Mouse (Mus musculus): ENCODE measurements around the gene Dpp6. TPM values are rescaled to one million over a fixed set of nuclear protein-coding genes. Genes with fewer than 3 reads are reported as not detected.

Dpp6 gene
- total RNA-seq, 2 experiments from 2014 or later, result not detected

DNA sequence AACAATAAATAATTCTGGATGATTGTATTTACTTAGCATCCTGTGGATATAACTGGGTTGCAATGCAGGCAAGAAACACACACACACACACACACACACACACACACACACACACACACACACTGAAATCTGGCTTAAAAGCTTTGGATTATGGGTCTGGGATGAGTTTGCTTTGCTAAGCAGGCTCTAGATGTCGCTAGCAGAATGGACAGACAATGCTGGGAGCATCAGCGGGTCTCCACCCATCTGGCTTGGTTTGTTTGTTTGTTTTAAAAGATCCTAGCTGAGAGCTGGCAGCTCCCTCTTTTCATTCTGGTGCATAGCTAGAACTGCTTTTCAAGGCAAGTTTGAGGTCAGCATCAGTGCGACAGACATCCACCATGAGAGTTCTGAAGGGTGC lies 234.2 kb downstream of the Dpp6 start:
- ATAC-seq (replicated peaks; ENCODE audit: low FRiP score, poor library complexity, severe bottlenecking), result no peak

DNA sequence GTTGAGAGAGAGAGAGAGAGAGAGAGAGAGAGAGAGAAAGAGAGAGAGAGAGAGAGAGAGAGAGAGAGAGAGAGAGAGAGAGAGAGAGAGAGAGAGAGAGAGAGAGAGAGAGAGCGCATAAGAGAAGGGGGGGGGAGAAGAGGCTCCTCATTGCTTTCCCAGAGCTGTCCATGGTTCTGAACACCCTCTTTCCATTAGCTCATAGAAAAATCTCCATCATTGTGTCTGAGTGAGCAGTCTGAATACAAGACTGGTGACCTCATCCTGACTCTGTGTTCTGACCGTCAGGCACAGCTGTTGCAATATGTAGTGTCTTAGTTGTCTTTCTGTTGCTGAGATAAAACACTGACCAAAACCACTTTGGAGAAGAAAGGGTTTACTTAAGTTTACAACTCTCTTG lies 235.4 kb downstream of the Dpp6 start:
- ATAC-seq (replicated peaks; ENCODE audit: low FRiP score, poor library complexity, severe bottlenecking), result no peak

DNA sequence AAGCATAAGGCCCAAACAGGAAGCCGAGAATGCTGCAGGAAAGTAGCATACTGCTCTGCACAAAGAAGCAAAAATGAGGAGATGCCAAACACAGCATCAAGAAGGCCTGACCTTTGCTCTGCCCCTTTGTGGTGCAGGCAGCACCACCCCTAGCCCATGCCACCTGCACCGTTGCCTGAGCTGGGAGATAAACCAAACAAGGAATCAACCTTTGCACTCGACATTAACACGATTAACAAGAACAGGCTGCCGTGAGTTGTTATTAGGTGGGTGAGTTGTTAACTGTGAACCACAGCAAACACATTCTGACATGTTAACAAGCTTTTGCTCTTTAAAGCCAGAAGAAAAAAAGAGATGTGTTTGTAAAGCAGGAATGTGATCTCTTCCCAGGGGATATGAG lies 239.4 kb downstream of the Dpp6 start:
- no peak for ATAC-seq (replicated peaks; ENCODE audit: low FRiP score, poor library complexity, severe bottlenecking)

DNA sequence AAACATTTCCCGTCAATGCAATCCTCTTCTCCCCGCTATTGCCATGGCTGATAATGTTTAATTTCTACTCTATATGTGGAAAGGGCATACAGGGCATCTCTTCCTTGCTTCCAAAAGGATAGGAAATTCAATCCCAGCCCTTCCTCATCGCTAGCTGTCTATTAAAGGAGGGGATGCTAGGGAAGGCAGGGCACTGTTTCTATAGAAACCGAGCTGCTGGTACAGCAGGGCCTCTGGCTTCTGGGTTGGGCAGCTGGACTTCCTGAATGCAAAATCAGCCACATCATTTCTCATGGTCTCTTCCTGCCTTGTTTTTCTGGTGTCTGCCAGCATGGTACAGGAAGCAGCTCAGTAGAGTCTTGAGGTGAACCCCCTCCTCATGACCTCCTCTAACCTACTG lies 243.1 kb downstream of the Dpp6 start:
- no peak for ATAC-seq (replicated peaks; ENCODE audit: low FRiP score, poor library complexity, severe bottlenecking)

DNA sequence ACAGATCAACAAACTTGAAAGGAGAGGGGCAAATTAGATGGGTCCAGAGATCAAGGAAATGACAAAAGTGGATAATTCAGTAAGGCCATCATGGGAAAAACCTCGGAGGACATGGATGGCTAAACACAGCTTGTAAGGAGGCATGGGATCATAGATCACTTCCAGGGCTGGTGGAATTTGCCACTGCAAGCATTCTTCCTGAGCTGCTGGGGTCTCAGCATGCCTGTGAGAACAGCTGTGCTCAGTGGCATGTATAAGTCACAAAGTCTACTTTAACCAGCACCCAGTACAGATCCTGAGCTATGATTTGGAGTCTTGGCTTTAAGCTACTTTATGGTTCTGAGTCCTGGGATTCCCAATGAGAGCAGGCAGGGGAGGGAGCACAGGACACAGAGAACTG lies 246.9 kb downstream of the Dpp6 start:
- ATAC-seq (replicated peaks; ENCODE audit: low FRiP score, poor library complexity, severe bottlenecking), result no peak

DNA sequence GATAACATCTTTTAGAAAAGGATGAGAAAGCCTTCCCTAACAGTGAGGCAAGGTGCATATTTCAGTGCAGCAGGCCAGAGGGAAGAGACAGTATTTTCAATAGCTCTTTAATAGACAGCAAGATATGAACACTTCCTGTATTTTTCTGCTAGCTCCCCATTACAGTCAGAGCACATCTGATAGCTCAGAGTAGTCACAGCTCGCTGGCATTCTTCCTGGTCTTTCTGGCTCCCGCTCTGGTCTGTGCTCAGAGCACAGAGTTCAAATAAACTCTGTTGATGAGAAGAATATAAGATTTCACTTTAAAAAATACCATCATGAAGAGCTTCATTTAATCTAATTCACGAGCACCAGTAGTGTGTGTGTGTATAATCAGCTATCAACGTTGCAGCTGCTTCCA lies 249.8 kb downstream of the Dpp6 start:
- no peak for ATAC-seq (replicated peaks; ENCODE audit: low FRiP score, poor library complexity, severe bottlenecking)

DNA sequence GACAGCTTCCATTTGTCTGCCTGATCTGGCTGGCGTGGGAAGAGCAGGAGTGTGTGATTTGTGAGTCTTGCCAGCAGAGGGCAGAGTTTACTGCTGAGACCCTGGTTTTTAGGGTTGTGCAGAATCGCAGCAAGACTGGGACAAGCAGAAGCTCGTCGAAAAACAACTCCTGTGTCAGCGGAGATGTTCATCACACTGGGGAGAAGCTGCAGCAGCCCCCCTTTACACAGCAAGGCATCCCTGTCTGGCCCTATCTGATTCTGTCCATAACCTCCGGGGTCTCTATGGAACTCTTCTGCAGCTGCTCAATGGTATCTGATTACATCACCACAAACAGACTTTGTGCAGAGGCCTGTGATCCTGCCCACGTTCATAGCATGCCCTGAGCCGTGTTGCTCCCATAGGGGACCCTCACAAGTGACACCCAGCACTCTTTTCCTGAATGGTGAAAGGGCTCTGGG lies 258.2 kb downstream of the Dpp6 start:
- ATAC-seq (replicated peaks; ENCODE audit: low FRiP score, poor library complexity, severe bottlenecking), result no peak

DNA sequence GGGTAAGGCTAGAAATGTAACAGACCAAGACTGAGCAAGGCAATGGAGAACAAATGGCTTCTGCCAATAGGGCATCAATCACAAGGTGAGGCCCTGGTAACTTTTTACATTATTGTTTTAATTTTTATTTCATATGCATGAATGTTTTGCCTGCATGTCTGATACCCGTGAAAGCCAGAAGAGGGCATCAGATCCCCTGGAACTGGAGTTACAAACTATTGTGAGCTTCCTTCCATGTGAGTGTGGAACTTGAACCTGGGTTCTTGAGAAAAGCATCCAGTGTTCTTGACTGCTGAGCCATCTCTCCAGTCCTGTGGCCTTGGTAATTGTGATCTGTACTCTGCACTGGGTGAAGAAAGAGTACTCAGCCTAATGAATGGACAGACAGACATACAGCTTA lies 259.0 kb downstream of the Dpp6 start:
- ATAC-seq (replicated peaks; ENCODE audit: low FRiP score, poor library complexity, severe bottlenecking), result no peak

DNA sequence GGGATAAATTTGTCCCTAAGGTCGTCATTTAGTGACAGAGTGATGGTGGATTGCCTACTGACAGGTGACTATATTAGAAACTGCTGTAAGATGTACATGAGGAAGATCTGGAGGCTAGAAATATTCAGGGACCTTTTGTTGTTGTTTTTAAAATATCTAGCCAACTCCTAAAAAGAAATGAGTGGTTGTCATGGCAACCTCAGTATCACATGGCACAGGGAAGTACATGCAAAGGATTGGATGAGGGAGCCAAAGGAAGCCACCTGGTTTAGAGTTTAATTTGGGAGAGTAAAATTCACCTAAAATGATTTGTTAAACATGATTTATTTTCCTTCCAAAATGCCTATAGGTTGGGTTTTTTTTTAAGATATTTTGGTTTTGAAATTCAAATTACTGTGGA lies 260.8 kb downstream of the Dpp6 start:
- ATAC-seq (replicated peaks; ENCODE audit: low FRiP score, poor library complexity, severe bottlenecking), result no peak

DNA sequence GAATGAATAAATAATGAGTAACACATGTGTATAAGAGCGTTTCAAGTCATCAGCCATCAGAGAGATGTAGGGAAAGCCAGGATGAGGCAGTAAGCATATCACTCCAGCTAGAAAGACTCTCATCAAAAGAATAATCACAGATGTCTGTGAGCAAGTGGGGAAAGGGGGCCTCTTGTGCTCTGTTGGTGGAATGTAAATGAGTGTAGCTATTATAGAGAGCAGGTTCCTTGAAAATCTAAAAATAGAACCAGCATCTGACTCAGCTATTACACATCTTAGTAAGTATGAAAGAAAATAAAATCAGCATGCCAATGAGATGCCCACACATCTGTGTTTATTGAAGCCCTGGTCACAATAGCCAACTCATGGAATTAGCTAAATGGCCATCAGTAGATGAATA lies 264.3 kb downstream of the Dpp6 start:
- no peak for ATAC-seq (replicated peaks; ENCODE audit: low FRiP score, poor library complexity, severe bottlenecking)

DNA sequence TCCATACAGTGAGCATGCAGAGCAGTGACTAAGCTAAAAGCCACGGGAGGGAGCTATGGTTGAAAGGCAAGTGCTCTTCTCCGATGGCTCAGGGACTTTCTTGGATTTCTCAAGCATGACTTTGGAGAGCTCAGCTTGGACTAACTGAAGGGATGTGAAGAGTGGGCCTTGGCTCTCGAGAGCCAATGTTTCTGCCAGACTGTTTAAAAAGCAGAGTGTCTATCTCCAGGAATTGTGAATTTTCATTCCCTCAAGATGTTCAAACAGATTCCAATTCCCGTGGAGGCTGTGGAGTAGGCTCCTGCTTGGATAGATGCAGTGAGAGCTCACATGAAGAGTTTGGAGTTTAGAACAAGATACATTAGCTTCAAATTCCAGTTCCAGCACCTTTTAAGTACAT lies 266.8 kb downstream of the Dpp6 start:
- no peak for ATAC-seq (replicated peaks; ENCODE audit: low FRiP score, poor library complexity, severe bottlenecking)

DNA sequence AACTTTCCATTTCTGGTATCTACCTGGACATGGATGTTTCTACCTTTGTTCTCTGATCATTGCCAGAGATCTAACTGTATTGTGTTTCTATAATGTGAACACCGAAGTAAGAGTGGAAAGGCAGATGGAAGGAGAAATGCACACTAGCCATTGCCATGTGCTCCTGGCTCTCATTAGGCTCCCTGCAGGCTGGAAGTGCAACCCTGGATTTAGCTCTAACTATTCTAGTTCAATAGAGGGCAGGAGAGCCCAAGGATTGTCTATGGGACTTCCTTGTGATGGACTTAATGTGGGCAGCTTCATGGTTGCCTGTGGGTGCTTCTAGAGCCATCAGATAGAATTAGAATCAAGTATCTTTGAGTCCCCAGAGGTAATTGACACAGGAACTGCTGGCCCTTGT lies 291.2 kb downstream of the Dpp6 start:
- no peak for ATAC-seq (replicated peaks; ENCODE audit: low FRiP score, poor library complexity, severe bottlenecking)

DNA sequence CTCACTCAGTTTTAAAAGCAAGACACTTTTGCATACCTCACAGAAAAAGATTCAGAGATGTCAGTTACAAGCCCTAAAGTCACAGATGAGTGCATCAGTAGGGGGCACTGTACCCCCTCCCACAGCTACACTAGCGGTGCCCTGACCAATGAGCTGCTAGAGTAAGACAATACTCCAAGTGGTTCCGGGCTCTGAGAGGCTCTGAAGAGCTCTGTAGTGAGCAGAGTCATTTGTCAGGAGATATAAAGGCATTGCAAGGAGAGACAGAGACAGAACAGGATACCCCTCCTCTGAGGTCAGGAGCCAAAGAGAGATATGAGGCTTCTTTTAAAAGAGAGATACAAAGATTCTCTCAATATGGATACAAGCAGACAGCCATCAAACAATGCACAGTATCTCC lies 305.5 kb downstream of the Dpp6 start:
- ATAC-seq (replicated peaks; ENCODE audit: low FRiP score, poor library complexity, severe bottlenecking), result no peak

DNA sequence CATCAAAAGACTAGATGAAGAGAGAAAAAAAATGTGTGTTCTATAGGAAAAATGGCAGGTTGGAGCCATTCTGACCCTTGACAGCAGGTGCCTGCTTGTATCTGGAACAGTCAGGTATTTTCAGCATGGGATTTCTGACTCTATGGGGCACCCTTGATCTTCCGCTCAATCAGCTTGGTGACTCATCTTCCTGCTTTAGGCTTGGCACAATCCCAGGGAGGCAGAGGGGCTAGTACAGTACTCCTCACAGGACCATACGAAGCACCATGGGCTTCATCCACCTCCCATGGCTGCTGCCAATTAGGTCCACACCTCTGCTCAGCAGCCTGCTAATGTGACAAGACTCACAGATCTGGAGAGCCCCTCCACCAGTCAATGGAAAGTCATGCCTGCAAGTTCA lies 305.9 kb downstream of the Dpp6 start:
- ATAC-seq (replicated peaks; ENCODE audit: low FRiP score, poor library complexity, severe bottlenecking), result no peak

DNA sequence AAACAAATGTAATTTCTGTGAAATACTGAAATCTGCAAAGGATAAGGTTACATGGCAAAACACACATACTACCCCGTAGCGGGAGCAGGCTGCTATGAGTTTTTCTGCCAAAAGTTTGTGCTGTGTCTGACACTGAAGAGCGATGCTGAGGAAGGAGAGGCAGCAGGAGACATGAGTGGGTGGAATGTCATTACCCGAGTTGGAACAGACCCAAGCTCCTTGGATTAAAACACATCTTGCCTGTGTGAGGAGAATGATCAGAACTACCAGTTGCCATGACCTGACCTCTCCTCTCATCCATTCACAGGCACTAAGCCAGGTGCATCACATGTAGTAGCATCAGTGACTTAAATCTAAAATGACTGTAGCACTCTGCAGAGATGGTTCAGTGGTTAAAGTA lies 309.0 kb downstream of the Dpp6 start:
- ATAC-seq (replicated peaks; ENCODE audit: low FRiP score, poor library complexity, severe bottlenecking), result no peak

DNA sequence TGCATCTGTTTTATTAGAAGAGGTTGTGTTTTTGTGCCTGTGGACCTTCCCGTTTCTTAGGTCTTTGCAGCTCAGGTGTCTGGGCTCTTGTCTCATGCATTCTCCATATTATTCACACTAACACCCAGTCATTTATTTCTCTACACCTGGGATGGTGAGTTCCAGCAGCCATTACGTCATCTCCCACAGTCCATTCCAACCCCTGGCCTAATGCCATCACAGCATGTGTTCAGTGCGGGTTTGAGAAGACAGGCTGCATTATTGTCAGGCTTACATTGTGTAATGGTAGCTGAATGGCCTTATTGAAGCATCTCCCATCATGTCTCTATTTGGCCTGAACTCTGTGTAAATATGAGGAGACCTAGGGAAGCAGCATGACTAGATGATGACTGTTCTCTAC lies 316.2 kb downstream of the Dpp6 start:
- ATAC-seq (replicated peaks; ENCODE audit: low FRiP score, poor library complexity, severe bottlenecking), result no peak

DNA sequence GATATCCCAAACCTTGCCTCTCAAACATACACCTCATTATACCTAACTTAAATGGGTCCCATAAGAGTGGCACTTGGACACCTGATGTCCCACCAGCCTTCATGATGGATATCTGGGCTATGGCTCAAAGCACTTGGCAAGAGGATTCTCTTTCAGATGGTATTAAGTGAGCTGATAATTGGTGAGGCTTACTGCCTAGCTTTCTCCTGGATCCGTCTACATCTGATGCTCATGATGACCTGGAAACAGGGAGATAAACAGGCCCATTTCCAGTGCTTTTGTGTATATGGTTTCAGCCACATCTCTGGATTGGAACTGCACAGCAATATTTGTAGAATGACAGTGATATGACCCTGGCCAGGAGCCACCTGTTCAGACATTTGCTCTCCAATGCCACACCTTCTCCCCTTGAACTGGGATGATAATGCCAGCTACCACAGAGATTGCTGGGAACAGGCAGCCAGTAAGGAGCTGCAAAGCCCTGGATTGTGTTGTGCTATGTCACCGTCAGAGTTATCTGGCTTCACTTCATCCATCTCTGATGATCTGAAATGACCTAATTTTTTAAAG lies 317.5 kb downstream of the Dpp6 start:
- ATAC-seq (replicated peaks; ENCODE audit: low FRiP score, poor library complexity, severe bottlenecking), result no peak

DNA sequence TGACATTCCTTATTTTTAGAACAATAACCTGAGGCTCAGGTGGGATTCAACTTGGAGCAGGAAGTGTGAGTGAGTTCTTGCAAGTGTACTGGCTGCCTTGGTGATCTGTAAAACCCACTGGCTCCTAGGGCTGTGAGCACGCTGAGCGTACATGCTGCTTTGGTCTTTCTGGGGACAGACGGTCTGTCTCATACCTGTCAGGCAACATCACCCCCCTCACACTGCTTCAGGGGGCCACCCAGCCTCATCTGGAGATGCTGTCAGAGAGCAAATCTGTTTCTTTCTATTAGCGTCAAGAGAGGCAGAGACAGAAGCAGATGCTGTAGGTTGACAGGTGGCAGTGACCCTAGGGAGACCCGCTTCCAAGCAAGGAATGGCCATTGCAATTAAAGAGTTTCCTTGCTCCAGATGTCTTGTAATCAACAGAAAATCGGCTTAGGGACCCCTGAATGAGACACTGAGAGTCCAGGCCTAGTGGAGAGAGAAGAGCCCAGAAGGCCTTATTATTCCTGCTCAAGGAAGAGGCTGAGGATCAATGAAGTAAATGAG lies 330.5 kb downstream of the Dpp6 start:
- no peak for ATAC-seq (replicated peaks; ENCODE audit: low FRiP score, poor library complexity, severe bottlenecking)

DNA sequence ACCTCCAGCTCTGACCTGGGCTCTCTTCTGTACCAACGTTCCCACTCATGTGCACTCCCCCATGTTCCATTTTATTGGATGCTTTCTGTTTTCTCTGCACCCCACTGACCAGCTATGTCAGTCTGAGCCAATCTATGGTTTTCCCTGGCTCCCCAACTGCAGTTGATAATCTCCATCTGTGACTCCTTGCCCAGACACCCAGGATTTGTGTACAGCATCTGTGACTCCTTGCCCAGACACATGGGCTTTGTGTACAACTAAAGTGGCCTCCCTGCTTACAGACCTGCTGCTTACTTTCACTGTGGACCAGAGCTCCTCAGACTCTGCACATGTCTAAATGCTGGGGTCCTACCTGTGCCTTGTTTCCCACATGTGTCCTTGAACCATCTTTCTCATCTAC lies 334.0 kb downstream of the Dpp6 start:
- no peak for ATAC-seq (replicated peaks; ENCODE audit: low FRiP score, poor library complexity, severe bottlenecking)

DNA sequence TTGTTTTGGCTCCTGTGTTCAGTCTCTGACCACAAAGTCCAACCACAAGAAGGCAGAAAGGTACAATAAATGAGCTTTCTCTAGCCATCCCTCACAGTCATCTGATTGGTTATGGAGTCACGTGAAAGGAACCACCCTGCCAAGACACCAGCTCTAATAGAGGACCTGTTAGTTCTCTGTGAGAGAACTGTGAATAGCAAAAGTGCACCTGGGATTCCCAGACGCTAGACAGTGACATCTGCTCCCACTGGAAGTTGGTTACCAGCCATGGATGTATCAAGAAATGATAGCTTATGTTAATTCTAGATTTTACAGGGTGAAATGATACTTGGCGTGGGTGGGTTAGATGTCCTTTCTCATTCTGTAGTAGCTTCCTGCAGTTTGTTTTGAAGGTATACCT lies 338.7 kb downstream of the Dpp6 start:
- ATAC-seq (replicated peaks; ENCODE audit: low FRiP score, poor library complexity, severe bottlenecking), result no peak

DNA sequence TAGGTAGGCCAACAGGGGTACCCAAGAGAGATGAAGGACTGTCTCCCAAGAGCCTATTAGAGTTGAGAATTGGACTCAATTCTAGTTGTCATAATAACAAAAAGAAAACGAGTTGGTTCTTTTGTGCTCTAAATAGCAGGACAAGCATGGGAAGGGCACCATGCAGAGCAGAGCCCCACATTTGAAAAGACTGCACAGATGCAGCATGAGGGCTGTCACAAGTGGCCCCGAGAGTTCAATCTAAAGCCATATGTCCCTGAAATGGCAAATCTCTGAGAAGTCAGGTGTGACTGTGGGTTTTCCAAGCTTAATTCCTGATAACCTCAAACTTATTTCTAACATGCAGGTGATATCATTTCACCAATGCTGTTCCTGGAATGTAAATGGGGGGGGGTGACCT lies 339.4 kb downstream of the Dpp6 start:
- ATAC-seq (replicated peaks; ENCODE audit: low FRiP score, poor library complexity, severe bottlenecking), result no peak

DNA sequence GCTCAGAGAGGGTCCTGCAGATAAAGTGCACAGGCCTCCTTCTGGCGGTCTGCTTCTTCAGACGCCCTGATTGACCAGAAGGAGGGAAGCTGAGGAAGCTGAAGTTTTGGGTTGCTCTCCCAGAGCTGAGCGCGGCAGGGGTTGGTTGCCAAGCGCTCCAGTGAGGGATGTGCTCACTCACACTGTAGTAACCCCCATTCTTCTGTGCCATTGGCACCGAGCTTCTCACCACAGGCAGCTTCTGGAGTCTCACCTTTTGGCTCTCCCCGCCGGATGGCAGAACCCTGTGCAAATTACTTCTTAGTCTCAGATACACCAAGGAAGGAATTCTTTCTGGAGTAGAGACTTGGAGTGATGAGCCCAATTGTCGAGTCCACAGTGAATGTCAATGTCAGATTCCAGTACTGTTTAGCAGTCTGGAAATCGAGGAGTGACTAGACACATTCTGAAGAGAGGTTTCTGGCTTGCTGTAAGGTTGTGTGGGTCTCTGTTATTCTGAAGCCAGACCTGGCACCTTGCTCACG lies 344.2 kb downstream of the Dpp6 start:
- no peak for ATAC-seq (replicated peaks; ENCODE audit: low FRiP score, poor library complexity, severe bottlenecking)
